Mouse (Mus musculus) mesoderm, embryonic 11.5 days (tissue): ENCODE data around the gene Commd8.

Experiments
- DNase-seq: peaks from one replicate; pipeline ENCODE4 v3.0.0-alpha.2; 2012; ENCODE audit warnings: low read depth, low spot score

Commd8 gene

DNA sequence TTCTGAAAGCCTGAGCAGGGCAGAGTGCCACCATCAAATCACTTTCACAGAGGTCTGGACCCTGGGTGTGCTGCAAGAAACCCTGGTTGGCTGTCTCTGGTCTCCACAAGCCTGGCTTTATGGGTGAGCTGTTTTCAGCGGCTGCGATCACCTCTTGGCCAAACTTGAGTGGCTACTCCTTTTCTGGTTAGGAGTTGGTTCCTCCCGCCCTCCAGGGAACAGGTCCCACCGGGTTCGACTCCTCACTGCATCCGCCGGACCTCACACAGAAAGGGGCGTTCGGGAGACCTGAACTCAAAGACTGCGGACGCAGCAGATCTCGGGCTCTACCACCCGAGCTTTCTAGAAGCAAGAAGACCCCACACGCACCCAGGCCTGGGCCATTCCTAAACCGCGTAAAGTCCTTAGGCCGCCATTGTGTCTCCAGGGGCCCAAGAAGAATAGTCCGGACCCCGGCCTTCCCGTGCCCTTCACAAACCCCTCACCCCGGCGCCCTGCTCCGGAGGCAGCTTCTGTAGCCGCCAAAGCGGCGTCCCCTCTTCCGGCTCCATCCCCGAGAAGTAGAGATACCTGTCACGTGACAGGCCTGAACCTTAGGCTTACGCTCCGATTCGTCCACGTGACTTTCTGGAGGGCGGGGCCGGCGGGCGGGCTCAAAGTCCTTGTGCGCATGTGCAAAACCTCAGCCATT lies at the start of gene Commd8:
Commd8 (minus strand) TSS at position 596 of the 691 bp plus-strand sequence.
- DNase-seq: peak; percentile 95

DNA sequence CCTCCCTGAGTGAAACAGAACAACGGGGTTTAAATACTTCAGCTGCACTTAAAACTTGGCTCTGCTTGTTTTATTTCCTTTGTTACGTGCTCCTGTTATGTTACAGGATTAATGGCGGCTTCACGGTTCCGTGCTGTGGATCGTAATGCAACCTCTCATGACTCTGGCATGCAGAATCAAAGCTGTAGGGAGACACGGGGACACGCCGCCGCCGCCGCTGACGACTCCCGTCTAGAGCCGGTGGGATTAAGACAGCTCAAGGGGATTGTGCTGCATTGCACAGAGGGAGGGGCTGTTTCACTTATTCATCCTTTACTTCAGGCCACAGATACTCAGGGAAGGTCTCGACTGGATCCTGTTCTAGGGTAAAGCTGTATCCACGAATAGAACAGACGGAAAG lies 43.8 kb upstream of the Commd8 start:
- no peak for DNase-seq

DNA sequence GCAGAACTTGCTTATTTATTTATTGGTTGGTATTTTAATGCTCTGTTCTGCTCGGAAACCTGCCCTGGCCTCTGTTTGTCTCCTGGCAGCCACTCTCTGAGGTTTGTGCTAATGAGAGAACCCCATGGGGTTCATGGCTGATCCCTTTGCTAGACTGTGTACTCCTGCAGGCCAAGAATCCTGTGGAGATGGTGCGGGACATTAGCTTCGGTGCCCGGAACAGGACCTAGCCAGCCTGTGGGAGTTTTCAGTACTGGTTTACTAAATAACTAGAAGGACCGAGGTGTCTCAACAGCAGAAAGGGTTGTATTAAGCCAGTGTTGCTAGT lies 42.8 kb upstream of the Commd8 start:
- no peak for DNase-seq

DNA sequence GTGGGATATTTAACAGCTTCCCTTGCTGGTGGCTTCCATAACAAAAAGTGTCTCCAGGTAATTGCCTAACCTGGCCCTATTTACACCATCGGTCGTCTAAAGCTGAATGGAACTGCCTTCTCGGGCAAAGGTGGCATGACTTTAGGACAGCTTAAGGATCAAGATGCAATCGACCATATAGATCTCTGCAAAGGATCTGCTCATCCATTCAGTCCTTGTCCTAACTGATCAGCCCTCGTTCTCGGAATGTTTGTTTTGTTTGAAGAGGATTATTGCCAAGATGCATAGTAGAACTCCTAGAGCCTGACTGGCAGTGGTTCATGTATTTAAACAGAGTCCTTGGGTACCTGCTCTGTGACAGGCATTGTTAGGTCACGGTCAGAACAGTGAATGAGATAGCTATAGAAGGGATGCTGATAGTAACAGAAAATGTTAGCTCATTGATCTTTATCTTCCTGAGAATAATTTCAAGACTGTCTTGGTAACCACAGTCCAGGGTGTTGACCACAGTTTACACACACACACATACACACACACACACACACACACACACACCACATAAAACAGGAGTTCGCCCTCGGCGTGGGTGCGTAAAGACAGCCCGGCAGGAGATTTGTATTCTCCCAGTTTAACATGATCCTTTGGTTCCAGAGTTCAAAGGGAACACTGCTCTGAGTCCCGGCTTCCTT lies 42.3 kb upstream of the Commd8 start:
- DNase-seq: no peak

DNA sequence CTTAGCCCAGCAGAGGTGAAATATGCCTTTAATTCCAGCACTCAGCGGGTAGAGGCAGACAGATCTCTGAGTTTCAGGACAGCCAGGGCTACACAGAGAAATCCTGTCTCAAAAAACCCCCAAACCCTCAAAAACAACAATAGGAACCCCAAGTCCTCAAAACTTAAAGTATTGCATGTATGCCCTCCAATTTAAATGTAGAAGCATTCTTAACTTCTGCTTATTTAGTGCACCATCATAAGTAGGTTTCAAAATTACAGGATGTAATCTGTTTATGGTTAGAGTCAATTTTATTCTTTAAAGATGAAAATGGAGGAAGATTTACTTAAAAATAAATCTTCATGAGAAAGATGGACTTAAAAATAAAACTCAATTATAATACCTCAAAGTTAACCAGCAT lies 40.5 kb upstream of the Commd8 start:
- DNase-seq: no peak

DNA sequence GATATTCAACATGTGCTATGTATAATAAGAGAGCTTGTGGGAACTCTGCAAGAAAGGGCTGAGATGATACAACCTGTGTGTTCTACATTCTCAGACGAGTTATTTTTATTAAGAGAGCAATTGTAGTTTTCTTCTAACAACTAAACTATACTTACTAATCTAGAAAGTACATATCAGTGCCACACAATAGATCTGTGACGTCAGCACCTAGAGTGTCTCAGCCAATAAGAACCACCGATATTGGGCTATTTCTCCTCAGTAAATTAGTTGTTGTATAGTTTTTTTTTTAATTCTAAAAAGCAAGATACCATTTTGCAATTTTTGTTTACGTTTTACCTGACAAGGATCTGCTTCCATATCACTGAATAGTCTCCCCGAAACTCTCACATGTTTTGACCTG lies 37.3 kb upstream of the Commd8 start:
- no peak for DNase-seq

DNA sequence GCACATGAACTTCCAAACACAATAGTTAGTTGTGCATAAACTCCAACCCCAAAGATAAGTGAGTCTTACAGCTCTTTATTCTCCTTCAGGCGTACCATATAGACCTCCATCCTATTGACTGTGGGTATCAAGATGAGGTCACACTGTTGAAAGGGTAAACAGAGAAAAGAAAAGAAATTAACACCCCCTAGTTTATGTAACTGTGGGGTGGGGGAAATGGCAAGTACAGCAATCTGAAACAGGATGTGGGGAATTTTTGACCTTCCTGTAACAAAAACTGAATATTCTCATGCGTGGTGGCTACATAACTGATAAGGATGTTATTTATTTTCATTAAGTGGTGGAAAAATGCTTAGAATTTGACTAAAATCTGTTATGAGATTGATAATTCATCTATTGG lies 36.5 kb upstream of the Commd8 start:
- DNase-seq: no peak

DNA sequence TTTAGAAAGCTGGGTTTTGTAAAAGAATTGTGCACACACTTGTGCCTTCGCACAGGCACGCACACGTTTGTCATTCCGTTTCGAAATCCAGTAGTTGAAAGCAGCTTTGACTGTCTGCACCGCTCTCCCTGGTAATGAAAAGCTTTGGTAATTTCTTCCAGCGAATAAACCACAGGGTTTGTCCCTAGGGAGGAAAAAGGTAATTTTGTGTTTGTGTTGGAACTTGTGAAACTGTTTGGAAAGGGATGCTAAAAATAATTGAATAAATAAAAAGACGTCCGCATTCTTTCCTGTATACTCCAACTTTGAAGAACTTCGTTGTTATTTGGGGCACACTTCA lies 35.7 kb upstream of the Commd8 start:
- DNase-seq: peak; percentile 6

DNA sequence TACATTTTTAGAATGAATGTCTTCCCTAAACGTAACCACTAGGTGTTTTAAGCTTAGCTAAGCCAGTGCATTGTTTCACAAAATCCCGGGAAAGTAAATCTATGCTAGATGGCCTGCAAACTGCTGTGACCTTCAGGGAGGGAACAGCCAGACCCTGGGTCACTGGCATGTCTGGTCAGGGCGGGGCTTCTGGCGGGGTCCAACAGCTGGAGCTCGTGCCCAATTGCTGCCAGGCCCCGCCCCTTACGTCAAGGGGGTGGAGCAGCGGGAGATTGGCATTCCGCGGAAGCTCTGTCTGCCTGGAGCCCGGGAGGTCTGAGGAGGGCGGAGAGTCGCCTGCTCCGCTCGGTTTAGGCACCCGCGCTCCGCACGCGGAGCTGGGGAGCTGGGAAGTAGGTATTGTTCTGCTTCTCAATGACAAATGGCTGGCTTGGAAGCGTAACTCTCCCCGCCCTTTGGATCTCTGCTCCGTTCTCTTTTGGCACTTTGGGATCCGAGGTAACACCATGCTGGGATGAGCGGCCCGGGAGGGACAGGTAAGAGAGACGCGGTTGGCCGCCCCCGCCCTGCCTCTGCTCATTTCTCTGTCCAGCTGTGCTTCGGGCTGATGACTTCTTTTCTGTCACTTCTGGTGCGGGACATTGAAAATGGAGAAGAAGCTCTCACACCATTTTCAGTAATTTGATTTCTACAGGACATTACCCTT lies 35.2 kb upstream of the Commd8 start:
- peak; percentile 94 for DNase-seq

DNA sequence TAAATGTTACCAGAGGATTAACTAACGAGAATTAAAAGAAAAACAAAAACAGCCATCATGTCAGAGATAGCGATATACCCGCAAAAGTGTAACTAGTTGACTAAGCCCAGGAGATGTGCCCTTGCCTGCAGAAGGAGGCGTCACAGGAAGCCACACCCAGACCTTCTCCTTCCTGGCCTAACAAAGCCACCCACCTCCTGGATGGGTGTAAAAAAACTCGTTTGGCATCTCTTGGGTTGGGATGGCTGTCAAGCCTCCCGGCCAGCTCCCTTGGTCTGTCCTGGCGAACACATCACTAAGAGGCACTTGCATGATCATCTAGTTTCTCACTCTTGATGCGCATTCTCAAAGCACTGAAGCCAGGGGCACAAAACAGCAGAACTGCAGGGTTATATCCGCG lies 34.0 kb upstream of the Commd8 start:
- DNase-seq: no peak

DNA sequence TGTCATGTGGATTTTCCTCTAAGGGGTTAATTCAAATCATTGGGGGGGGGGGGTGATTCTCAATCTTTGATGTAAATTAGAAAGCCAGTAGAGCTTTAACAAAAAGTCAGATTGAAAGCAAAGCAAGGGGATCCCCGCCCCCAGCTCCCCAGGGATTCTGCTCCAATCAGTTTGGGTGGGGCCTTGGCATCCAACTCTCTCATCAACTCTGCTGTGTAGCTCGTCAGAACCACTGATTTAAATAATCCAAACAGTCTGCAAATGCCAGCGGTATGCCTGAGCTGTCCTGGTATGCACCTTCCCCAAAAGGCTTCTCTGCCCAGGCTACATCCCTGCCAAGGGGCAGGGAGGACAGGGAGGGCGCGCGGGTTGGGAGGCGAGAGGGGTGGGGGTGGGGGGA lies 33.6 kb upstream of the Commd8 start:
- no peak for DNase-seq

DNA sequence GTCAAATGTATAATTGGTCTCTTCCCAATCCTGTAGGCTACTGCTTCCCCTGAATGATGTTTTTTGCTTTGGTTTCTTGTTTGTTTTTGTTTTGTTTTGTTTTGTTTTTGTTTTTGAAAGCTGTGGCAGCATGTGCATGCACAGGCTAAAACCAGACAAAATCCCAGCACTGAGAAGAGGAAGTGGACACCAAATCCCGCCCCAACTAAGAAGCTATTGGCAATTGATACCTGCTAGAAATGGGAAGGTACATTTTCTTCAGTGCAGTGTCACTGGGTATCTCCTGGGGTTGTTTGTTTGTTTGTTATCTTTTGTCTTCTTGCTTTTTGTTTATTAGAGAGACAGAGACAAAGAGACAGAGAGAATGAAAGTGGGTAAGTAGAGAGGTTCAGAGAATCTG lies 27.5 kb upstream of the Commd8 start:
- no peak for DNase-seq

DNA sequence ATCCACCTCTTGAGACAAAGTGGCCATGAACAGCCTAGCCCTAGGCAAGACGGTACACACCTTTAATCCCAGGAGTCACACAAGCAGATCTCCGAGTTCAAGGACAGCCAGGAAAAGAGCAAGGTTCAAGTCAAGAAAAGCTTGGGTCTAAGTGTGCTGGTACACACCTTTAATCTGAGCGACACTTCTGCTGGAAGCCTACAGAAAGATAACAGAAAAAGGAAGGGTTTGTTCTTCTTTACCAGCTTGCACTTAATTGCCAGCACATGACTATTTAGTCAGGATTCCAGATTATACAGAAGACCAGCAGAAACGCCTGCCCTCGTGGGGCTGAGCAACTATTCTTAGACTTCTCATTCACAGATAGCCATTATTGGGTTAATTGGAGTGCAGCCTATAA lies 23.9 kb upstream of the Commd8 start:
- no peak for DNase-seq

DNA sequence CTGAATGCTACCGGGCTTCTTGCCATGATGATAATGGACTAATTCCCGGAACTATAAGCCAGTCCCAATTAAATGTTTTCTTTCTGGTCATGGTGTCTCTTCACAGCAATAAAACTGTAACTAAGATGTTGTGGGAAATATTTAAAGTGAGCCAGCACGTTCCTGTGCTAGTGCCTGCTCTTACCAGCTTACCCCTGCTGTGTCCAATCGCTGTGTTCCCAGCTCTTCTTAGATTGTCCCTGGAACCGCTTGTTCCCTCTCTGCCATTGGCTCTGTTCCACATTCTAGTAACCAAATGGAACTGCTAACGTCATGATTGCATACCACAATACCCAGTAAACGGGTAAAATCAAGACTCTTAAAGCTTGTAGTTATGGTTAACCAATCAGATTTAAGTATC lies 23.2 kb upstream of the Commd8 start:
- DNase-seq: no peak

DNA sequence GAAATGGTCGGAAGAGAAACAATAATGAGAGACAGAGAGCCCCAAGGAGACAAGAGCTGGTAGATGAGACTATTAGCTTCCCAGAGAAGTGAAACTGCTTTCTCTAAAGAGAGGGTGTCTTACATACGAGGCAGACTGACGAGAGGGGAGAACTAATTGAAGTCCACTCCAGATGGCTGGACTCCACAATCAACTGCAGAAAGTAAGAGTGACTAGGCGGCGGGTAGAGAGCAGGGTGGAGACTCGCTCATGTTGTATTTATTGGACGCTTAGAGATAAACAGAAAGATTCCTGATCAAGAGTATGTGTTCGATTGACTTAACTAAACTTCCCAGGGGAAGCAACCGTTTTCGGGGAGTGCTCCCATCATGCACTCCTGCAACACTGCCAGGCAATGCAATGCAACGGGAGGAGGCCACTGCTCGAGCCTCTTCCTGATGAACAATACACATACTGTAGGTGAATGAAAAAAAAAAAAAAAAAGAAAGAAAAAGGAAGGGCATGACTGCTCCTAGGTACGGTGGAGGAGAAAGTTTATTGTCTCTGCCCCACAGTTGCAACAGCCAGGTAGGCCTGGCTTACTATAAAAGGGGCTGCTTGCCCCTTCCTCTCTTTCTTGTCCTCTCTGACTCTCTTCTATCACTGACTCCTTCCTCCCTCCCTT lies 16.6 kb upstream of the Commd8 start:
- DNase-seq: no peak

DNA sequence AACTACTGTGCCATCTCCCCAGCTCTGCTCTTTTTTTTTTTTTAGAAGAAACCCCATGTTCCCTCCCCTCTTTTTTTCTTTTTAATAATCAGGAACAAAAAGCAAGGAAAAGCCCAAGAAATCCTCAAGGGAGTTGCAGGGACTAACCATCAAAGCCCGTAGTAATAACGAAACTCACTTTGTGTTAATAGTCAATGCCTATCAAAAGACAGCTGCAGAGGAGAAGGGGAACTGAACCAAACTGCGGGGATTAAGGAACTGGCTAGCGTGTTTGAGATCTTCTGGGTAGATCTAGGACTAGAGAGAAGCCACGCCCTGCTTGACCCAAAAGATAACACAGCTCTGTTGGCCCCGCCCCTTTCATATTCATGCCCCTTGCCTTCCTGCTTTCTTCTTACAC lies 15.9 kb upstream of the Commd8 start:
- no peak for DNase-seq

DNA sequence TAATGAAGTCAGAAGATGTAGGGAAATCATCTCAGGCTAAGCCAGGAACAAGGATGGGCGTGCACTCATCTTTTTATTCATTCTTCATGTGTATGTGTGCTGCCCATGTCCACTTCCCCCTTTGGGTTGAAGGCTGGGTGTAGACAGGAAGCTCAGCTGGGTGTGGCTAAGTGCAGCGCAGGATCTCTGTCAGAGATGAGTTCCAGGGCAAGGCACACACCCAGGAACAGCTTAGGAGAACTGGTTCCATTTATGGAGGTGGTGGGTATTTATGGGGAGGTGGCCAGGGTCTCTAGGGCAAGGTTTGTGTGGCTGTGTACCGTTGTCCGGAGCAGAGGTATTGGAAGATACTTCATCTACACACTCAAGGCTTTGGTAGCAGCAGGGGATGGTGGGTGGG lies 14.8 kb upstream of the Commd8 start:
- DNase-seq: no peak

DNA sequence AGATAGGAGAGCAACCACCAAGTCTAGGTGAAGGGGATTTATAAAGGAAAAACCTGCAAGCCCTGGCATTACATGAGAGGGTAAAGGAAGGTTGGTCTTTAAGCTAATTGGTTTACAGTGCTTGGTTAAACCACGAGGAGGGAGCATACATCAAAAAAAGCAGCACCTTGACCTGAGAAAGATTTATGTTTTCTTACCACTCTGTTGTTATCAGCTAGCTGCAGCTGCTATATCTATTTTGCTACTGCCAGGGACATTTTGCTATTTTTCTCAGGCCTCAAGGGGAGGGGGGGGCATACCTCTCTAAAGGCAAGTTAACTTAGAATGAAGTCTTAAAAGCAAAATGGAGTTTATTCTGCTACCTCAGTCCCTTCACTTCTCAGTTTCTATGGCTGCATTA lies 13.2 kb upstream of the Commd8 start:
- no peak for DNase-seq

DNA sequence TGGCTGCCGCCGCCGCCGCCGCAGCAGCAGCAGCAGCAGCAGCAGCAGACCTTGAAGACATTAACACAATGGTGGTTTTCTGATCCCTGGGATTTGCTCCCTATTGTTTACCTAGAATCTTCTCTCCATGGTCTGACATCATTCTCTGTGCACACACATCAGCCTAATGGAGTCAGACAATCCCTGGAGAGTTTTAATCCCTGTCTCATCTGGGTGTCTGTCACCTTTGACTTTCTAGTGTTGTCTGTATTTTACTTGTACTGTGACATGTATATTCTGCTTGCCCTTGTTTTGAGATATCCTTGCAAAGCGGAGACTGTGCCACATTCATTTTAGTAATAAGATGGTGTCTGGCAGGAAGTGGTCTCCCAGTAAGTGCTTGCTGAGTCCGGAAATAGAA lies 7.5 kb upstream of the Commd8 start:
- peak; percentile 20 for DNase-seq

DNA sequence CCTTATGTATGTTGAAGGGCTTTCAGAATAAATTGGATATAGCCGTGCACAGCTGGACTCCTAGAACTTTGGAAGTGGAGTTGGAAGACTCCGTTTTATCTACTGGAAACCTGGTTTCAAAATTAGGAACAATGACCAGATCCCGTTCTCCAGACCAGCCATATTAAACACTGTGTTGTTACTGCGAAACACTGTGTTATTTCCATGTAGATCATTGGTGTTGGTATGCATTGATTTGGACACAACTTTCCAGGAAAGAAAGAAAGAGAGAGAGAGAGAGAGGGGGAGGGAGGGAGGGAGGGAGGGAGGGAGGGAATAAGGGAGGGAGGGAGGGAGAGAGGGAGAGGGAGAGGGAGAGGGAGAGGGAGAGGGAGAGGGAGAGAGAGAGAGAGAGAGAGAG lies 7.1 kb upstream of the Commd8 start:
- DNase-seq: no peak

DNA sequence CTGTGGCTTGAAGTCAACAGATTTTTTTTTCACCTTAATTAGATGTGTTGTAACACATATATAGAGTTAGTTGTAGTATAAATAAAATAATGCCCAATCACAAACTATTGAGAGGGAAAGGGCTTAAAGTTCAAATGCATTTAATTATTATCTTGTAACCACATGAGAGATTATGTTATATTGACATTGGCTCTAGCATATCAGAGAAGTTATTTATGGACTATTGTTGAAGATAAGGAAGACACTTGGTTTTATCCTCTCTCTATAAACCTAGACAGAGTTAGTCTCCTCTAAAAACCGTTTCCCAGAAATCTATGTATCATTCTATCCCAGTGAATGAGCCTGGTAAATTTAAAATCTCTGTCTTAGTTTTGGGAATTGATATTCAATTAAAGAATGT lies 5.5 kb upstream of the Commd8 start:
- no peak for DNase-seq

DNA sequence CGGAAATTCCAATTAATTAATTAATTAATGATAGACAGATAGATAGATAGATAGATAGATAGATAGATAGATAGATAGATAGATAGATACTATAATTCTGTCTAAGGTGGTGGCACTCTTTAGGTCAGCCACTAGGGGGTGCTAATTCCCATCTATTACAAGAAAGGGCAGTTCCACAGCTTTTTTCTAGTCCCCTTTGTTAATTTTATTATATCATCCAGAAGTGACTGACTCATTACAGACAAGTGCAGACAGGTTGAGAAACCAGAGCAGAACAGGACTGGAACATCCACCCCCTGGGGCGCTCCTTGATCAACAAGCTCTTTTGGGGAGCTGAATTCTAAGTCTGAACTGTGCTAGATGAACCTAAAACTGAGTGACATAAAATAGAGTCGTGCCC lies 4.7 kb upstream of the Commd8 start:
- DNase-seq: peak; percentile 66

DNA sequence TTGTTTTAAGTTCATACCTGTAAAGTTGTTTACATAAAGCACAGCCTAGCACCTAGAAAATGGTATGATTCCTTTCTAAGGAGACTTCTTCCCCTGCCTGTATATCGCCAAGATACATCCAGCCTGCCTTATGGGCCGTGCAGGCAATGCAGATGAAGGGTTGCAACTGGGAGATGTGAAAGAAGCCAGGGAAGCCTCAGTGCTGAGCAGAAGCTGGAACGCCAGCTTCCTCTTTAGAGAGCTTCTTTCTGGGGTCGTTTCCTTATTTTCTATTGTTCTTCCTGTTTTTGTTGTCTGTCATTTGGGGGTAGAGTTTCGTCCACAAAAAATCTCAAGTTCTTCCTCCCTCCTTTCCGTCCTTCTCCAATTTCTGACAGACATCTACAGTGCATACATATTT lies 2.1 kb upstream of the Commd8 start:
- DNase-seq: no peak
